Mouse (Mus musculus): ENCODE measurements around the gene Setmar. TPM values are rescaled to one million over a fixed set of nuclear protein-coding genes. Genes with fewer than 3 reads are reported as not detected.

Setmar gene
- total RNA-seq, 2 experiments from 2014 or later: not detected

- no peak for ATAC-seq (replicated peaks; ENCODE audit: low FRiP score, poor library complexity, severe bottlenecking)
Measured at GRCm38 (mm10) chr6:108110336-108110735, 45.5 kb downstream of the Setmar start.

DNA sequence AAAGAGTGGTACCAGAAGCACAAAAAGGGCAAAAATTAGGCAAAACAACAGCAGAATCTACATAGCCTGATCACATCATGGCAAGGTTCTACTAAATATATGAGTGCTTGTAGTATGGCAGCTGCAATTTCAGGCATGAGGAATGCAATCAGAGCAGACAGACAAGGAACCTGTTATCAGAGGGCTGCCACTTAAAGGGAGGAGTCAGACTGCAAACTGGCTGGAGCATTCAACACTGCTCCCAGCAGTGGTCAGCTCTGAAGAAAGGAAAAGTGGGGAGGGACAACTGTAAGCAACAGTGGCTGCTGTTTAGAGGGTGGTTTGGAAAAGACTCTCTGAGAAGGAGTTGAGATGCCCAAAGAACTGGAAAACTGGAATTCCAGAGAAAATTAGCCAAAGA is 46.8 kb downstream of the Setmar start:
- no peak for ATAC-seq (replicated peaks; ENCODE audit: low FRiP score, poor library complexity, severe bottlenecking)

- ATAC-seq (replicated peaks; ENCODE audit: low FRiP score, poor library complexity, severe bottlenecking): no peak
Measured at GRCm38 (mm10) chr6:108114971-108115370, 50.1 kb downstream of the Setmar start.

DNA sequence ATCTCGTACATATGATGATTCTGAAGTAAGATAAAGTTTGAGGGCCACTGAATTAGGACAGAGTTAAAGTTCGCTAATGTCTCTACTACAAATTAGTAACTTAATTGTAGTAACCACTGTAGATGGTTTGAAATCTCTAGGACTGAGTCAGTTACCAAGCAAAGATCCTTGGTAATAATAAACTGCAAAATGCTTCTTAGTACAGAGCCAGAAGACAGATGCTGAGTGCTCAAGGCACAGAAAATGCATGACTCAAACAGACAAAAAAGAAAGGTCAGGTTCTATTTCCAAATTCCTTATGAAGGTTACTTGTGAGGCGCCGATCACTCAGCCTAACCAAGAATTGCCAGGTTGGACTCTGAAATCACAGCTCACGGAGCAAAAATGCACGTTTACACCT is 53.0 kb downstream of the Setmar start:
- no peak for ATAC-seq (replicated peaks; ENCODE audit: low FRiP score, poor library complexity, severe bottlenecking)

- no peak for ATAC-seq (replicated peaks; ENCODE audit: low FRiP score, poor library complexity, severe bottlenecking)
Measured at GRCm38 (mm10) chr6:108125474-108125873, 60.6 kb downstream of the Setmar start.

DNA sequence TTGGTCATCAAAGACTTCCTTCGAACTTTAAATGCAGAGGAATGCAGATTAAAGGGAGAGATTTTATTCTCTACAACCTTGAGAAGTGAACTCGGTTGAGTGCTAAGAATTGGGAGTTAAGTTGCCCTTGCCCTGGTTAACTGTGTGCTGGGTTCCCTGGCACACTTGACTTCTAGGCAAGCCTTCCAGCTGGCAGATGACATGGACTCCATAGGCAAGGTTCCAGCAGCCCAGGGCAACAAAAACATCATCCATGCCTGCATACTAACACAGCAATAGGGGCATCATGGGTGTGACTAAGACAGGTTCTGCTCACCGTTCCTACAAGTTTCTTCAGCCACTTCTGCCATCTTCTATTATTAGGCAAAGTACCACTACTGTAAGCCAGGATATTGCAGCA is 61.8 kb downstream of the Setmar start:
- ATAC-seq (replicated peaks; ENCODE audit: low FRiP score, poor library complexity, severe bottlenecking): no peak

Other genes starting within 250 kb of the Setmar start
- gene Sumf1, start 120.5 kb downstream of the Setmar start, total RNA-seq (2015; ENCODE audit: low replicate concordance): 2.9 and 5.4 TPM in 2 replicates
- gene Sumf1, start 120.5 kb downstream of the Setmar start, total RNA-seq (2017; ENCODE audit: low replicate concordance): 7.2 and 9.2 TPM in 2 replicates
- gene Itpr1, start 148.1 kb downstream of the Setmar start, total RNA-seq (2015; ENCODE audit: low replicate concordance): 4.6 and 8.6 TPM in 2 replicates
- gene Itpr1, start 148.1 kb downstream of the Setmar start, total RNA-seq (2017; ENCODE audit: low replicate concordance): 5.3 and 13.0 TPM in 2 replicates